Mouse (Mus musculus) liver, adult 2 months (tissue): ENCODE measurements at regions not wholly inside any gene's neighbourhood (a gene's known extent, or its start where the extent isn't known, plus 50 kb on each side); places are given as distances from the start of the nearest gene placed in this dataset.
A peak's percentile ranks its signal among the peaks of the same experiment; 100 is the strongest.
"Not testable (repeated sequence)": the region's sequence is repeated elsewhere in the genome, so short reads cannot be mapped to it uniquely, and the experiment has no call there.

Experiments
- DNase-seq: peaks from one replicate; pipeline ENCODE4 v3.0.0-alpha.2; 2011; ENCODE audit warnings: low read depth, low spot score; ENCODE audit errors: extremely low read depth
- H3K27ac ChIP-seq: fragments of 200-500 bp; replicated peaks from 2 replicates; pipeline ENCODE4 v1.5.1; 2012; ENCODE audit warnings: low read depth, mild to moderate bottlenecking, control low read depth, inconsistent platforms, low read length; ENCODE audit not compliant: insufficient read depth
- H3K27me3 ChIP-seq: fragments of 200-500 bp; 2 replicates; pipeline ENCODE4 v1.6.1; 2012; ENCODE audit warnings: mild to moderate bottlenecking, moderate library complexity, low read length, inconsistent platforms; ENCODE audit not compliant: control insufficient read depth, insufficient read depth
- H3K36me3 ChIP-seq: fragments of 200-500 bp; 2 replicates; pipeline ENCODE4 v1.6.1; 2012; ENCODE audit warnings: low read length, inconsistent platforms; ENCODE audit not compliant: control insufficient read depth, insufficient read depth
- H3K4me1 ChIP-seq: fragments of 200-500 bp; 2 replicates; pipeline ENCODE4 v1.6.1; 2011; ENCODE audit warnings: low read length; ENCODE audit not compliant: control insufficient read depth, insufficient read depth
- H3K4me3 ChIP-seq: fragments of 200-500 bp; 2 replicates; pipeline ENCODE4 v1.5.1; 2011; ENCODE audit warnings: low read depth, mild to moderate bottlenecking, control low read depth, low read length, moderate library complexity; ENCODE audit not compliant: insufficient read depth
- H3K79me2 ChIP-seq: fragments of 200-500 bp; 2 replicates; pipeline ENCODE4 v1.6.1; 2012; ENCODE audit warnings: inconsistent platforms, mild to moderate bottlenecking, low read length, moderate library complexity; ENCODE audit not compliant: control insufficient read depth, insufficient read depth
- H3K9ac ChIP-seq: fragments of 200-500 bp; 2 replicates; pipeline ENCODE4 v1.6.1; 2012; ENCODE audit warnings: low read depth, mild to moderate bottlenecking, control low read depth, inconsistent platforms, low read length
- CTCF ChIP-seq: fragments of 200-500 bp; IDR thresholded peaks from 2 replicates; pipeline ENCODE4 v1.5.1; 2011; ENCODE audit warnings: low read depth, low read length, control low read depth
- POLR2A ChIP-seq: fragments of 200-500 bp; IDR thresholded peaks from 2 replicates; pipeline ENCODE4 v1.6.1; 2011; ENCODE audit warnings: low read length, control low read depth; ENCODE audit not compliant: insufficient read depth; ENCODE audit errors: extremely low read depth
- WGBS: fragments of 180-500 bp; shearing (Covaris S2); methylation state at CpG from one replicate; pipeline ENCODE4 v1.1.7; 2018; 5-methylcytosine and 5-hydroxymethylcytosine counted together

DNA sequence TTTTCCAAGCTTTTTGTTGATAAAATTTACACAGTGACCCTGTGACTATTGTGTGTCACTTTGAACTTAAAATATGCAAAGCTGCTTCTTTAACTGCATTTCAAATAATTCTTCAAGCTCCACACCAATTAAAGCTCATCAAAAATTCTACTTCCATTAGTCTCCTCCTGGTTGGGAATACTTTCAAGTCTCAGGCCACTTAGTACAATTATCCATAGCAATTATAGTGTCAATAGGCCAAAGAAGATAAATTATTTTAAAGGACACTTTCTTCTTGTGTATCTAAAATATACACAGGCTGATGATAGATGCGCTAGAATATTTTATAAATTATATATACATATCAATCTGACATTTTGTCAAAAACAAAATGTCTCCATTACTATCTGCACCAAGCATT, 197.2 kb downstream of the Sgo2b start:
- no peak overlapping the region for H3K9ac ChIP-seq
- no peak for TF ChIP-seq CTCF
- no peak for TF ChIP-seq POLR2A
- H3K27me3 ChIP-seq = no peaks in the 10 kb centered on the region
- H3K79me2 ChIP-seq = no peaks in the 10 kb centered on the region
- 0 out of 2 replicates have a peak, but pooled peaks cover 3% of the 10 kb centered on the region for H3K4me1 ChIP-seq
- DNase-seq = no peak
- no peaks in the 10 kb centered on the region for H3K36me3 ChIP-seq
- 85% methylated on average over 1 of the region's 1 CpGs for WGBS
- no peak overlapping the region for H3K4me3 ChIP-seq
- H3K27ac ChIP-seq = no peak overlapping the region

DNA sequence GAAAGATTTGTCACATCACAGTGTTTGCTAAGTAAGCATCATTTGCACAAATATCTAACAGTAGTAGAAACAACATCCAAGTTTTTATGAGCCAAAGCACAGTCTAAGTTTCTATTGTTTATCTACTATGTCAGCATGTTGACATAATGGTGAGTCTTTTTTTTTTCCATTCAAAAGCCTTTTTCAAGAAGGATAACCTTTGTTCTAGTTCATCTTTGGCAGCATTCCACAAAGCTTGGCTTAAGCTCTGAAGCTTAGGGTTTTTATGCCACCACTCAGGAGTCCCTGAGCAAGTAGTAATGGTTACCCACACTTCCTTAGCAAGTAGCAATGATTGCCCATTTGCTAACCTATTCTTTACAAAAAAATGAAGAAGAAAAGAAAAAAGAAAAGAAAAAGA, 198.8 kb downstream of the Sgo2b start:
- H3K36me3 ChIP-seq = no peaks in the 10 kb centered on the region
- no peak overlapping the region for H3K27ac ChIP-seq
- H3K4me1 ChIP-seq = 0 out of 2 replicates have a peak, but pooled peaks cover 3% of the 10 kb centered on the region
- DNase-seq = peak; percentile 79
- H3K4me3 ChIP-seq = no peak overlapping the region
- H3K79me2 ChIP-seq = no peaks in the 10 kb centered on the region
- H3K9ac ChIP-seq = no peak overlapping the region
- no peak for TF ChIP-seq POLR2A
- no peak for TF ChIP-seq CTCF
- H3K27me3 ChIP-seq = no peaks in the 10 kb centered on the region

DNA sequence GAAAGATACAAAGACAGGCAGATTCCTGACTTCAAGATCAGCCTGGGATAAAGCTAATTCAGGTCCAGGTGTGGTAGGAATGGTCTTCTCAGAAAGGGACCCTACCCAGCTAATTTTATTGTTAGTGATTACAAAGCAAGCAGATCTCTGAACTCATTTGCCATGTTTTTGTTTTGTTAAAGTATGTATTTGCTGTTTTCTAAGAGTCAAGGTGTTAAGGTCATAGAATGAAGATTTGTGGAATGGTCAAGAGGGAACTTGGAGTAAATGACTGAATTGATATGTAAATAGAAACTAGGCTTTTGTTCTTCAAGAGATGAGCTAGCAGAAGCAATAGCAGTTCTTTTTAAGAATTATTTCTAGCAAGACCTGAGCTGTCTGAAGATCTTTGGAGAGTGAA, 217.6 kb downstream of the Sgo2b start:
- no peaks in the 10 kb centered on the region for H3K27me3 ChIP-seq
- no peaks in the 10 kb centered on the region for H3K36me3 ChIP-seq
- H3K4me1 ChIP-seq = no peaks in the 10 kb centered on the region
- no peak overlapping the region for H3K27ac ChIP-seq
- H3K4me3 ChIP-seq = no peak overlapping the region
- no peak for TF ChIP-seq POLR2A
- TF ChIP-seq CTCF = no peak
- DNase-seq = no peak
- no peak overlapping the region for H3K9ac ChIP-seq
- H3K79me2 ChIP-seq = no peaks in the 10 kb centered on the region

DNA sequence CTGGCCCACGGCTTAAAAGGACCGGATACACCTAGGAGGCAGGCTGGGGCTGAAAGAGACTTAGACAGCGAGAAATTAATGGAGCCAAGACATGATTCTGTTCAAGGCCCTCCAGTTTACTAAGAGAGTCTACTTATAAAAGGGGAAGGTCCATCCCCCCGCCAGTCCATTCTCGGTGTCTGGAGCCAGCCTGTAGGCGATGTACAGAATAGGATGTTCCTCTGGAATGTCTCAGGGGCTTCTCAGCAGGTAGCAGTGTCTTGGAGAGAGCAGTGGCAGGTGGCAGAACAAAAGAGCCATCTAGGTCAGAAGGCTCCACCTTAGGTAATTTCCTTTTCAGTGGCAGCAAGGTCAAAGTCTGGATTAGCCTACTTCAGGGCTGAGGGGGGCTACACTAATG, 221.3 kb downstream of the Sgo2b start:
- not testable (repeated sequence) for H3K79me2 ChIP-seq, H3K4me1 ChIP-seq, H3K9ac ChIP-seq, H3K27ac ChIP-seq, H3K27me3 ChIP-seq, H3K36me3 ChIP-seq, H3K4me3 ChIP-seq, DNase-seq
- WGBS = 89% methylated on average over 6 of the region's 6 CpGs
